Mouse (Mus musculus) heart, postnatal 36 days (tissue): ENCODE results near the gene Gnat3. TPM values are rescaled to one million over a fixed set of nuclear protein-coding genes. Genes with fewer than 3 reads are reported as not detected.
"Not testable (repeated sequence)": the region's sequence is repeated elsewhere in the genome, so short reads cannot be mapped to it uniquely, and the experiment has no call there.

Experiments used
- DNase-seq, 2 experiments: peaks; one replicate each; pipeline ENCODE4 v3.0.0; 2021 to 2022
- intact Hi-C: fragments of 180-260 bp; cut with DNase I; formaldehyde crosslinking; loops from one replicate; pipeline ENCODE4 v1.15.1; 2025
- total RNA-seq, 2 experiments: library from RNA; stranded (reverse); gene quantifications; 2 replicates each; pipeline ENCODE4 v1.2.3; 2021

Gnat3 gene
- under 1 TPM; 0.58 to 0.95 TPM for total RNA-seq

- intact Hi-C loops = no loop called here
- DNase-seq = no peak
Observed at GRCm38 (mm10) chr5:17962249-17962648, at the start of gene Gnat3. TSS of gene Gnat3 (plus strand) at chr5:17962549.

- intact Hi-C loops = no loop called here
- DNase-seq = no peak
Observed at GRCm38 (mm10) chr5:17918966-17919365, 43.4 kb upstream of the Gnat3 start.

- intact Hi-C loops = loop anchor here (2.0 kb wide), 1 partner anchor 67 kb away; no protein-coding TSS in a partner anchor
- no peak for DNase-seq
Observed at GRCm38 (mm10) chr5:17923648-17924047, 38.7 kb upstream of the Gnat3 start.

- intact Hi-C loops = loop anchor here (2.0 kb wide), 1 partner anchor 67 kb away; no protein-coding TSS in a partner anchor
- DNase-seq = no peak
Observed at GRCm38 (mm10) chr5:17924085-17924518, 38.2 kb upstream of the Gnat3 start.

- intact Hi-C loops = no loop called here
- DNase-seq = no peak
Observed at GRCm38 (mm10) chr5:17928471-17928870, 33.9 kb upstream of the Gnat3 start.

- intact Hi-C loops = no loop called here
- DNase-seq = no peak
Observed at GRCm38 (mm10) chr5:17929006-17929567, 33.3 kb upstream of the Gnat3 start.

- intact Hi-C loops = not testable (repeated sequence)
Observed at GRCm38 (mm10) chr5:17931588-17931987, 30.8 kb upstream of the Gnat3 start.

GRCm38 (mm10) chr5:17934501-17934900 lies 27.8 kb upstream of the Gnat3 start:
- no peak for DNase-seq
- intact Hi-C loops = no loop called here

More at GRCm38 (mm10) chr5:17931588-17931987, 30.8 kb upstream of the Gnat3 start:
- DNase-seq = not testable (repeated sequence)

- DNase-seq = no peak
- intact Hi-C loops = loop anchor here (2.0 kb wide), 2 partner anchors 42 to 52 kb away; no protein-coding TSS in a partner anchor
Observed at GRCm38 (mm10) chr5:17938170-17938939, 24.0 kb upstream of the Gnat3 start.

- intact Hi-C loops = no loop called here
- DNase-seq = no peak
Observed at GRCm38 (mm10) chr5:17956468-17956867, 5.9 kb upstream of the Gnat3 start.

- peak in 1 of 2 experiments; percentile 15 for DNase-seq
- intact Hi-C loops = no loop called here
Observed at GRCm38 (mm10) chr5:17969704-17970390, 7.5 kb downstream of the Gnat3 start.

- intact Hi-C loops = no loop called here
- DNase-seq = no peak
Observed at GRCm38 (mm10) chr5:17970391-17970730, 8.0 kb downstream of the Gnat3 start.

- no peak for DNase-seq
- intact Hi-C loops = loop anchor here (2.0 to 5.0 kb wide), 3 partner anchors 42 to 138 kb away; no protein-coding TSS in a partner anchor
Observed at GRCm38 (mm10) chr5:17980501-17981121, 18.3 kb downstream of the Gnat3 start.

GRCm38 (mm10) chr5:17982770-17983169 lies 20.4 kb downstream of the Gnat3 start:
- intact Hi-C loops = loop anchor here (5.0 kb wide), 2 partner anchors 105 to 140 kb away; no protein-coding TSS in a partner anchor
- no peak for DNase-seq

GRCm38 (mm10) chr5:17984522-17984921 lies 22.2 kb downstream of the Gnat3 start:
- DNase-seq = no peak
- intact Hi-C loops = loop anchor here (5.0 kb wide), 2 partner anchors 107 to 142 kb away; no protein-coding TSS in a partner anchor

GRCm38 (mm10) chr5:17986611-17987010 lies 24.3 kb downstream of the Gnat3 start:
- DNase-seq = no peak
- intact Hi-C loops = no loop called here

- intact Hi-C loops = loop anchor here (2.0 kb wide), 2 partner anchors 52 to 66 kb away; no protein-coding TSS in a partner anchor
- DNase-seq = no peak
Observed at GRCm38 (mm10) chr5:17990618-17991017, 28.3 kb downstream of the Gnat3 start.

GRCm38 (mm10) chr5:17999570-17999969 lies 37.2 kb downstream of the Gnat3 start:
- no peak for DNase-seq
- intact Hi-C loops = no loop called here

- DNase-seq = no peak
- intact Hi-C loops = loop anchor here (5.0 to 10.0 kb wide), 3 partner anchors 118 to 185 kb away; no protein-coding TSS in a partner anchor
Observed at GRCm38 (mm10) chr5:18000185-18000584, 37.8 kb downstream of the Gnat3 start.

GRCm38 (mm10) chr5:18001646-18002045 lies 39.3 kb downstream of the Gnat3 start:
- no peak for DNase-seq
- intact Hi-C loops = loop anchor here (5.0 to 10.0 kb wide), 3 partner anchors 119 to 187 kb away; no protein-coding TSS in a partner anchor
